Mouse (Mus musculus) olfactory bulb, adult 2 months (tissue): ENCODE measurements around the gene Per2. TPM values are rescaled to one million over a fixed set of nuclear protein-coding genes. Genes with fewer than 3 reads are reported as not detected.

ENCODE experiments used
- H3K27ac ChIP-seq: fragments of 200-500 bp; 2 replicates; pipeline ENCODE4 v1.5.1; 2012; ENCODE audit warnings: low read depth, low read length; ENCODE audit not compliant: insufficient read depth
- H3K4me1 ChIP-seq: fragments of 200-500 bp; 2 replicates; pipeline ENCODE4 v1.6.1; 2012; ENCODE audit warnings: low read length; ENCODE audit not compliant: control insufficient read depth, insufficient read depth
- H3K4me3 ChIP-seq: fragments of 200-500 bp; 2 replicates; pipeline ENCODE4 v1.5.1; 2012; ENCODE audit warnings: mild to moderate bottlenecking, low read depth, low read length, moderate library complexity; ENCODE audit not compliant: insufficient read depth
- CTCF ChIP-seq: fragments of 200-500 bp; IDR thresholded peaks from 2 replicates; pipeline ENCODE4 v1.5.1; 2012; ENCODE audit warnings: low read depth, mild to moderate bottlenecking, low read length, moderate library complexity; ENCODE audit not compliant: insufficient read depth
- POLR2A ChIP-seq: fragments of 200-500 bp; IDR thresholded peaks from 2 replicates; pipeline ENCODE4 v1.6.1; 2012; ENCODE audit warnings: mild to moderate bottlenecking, low read depth, low read length, moderate library complexity; ENCODE audit not compliant: insufficient read depth
- WGBS: fragments of 180-500 bp; shearing (Covaris S2); methylation state at CpG from one replicate; pipeline ENCODE4 v1.1.7; 2018; 5-methylcytosine and 5-hydroxymethylcytosine counted together
- polyA plus RNA-seq: library from polyadenylated mRNA; stranded (reverse); fragments of >200 nt; gene quantifications from 2 replicates; pipeline ENCODE4 v1.2.4, GENCODE M21; 2012; ENCODE audit warnings: low replicate concordance; ENCODE audit not compliant: missing spikeins, insufficient read depth, insufficient read length

Per2 gene
- polyA plus RNA-seq, 1 experiment: not detected

GRCm38 (mm10) chr1:91441855-91442254 is 17.3 kb downstream of the Per2 start:
- TF ChIP-seq CTCF: no peak
- no peak for TF ChIP-seq POLR2A
- Histone ChIP-seq H3K27ac (no peak overlapping the region), H3K4me3 (no peak overlapping the region), H3K4me1 (peaks cover 12% of the 10 kb centered on the region)
- WGBS: 93% methylated on average over 3 of the region's 3 CpGs

- TF ChIP-seq CTCF (no peak), POLR2A (no peak)
- WGBS: 94% methylated on average over 8 of the region's 8 CpGs
- Histone ChIP-seq H3K4me3 (no peak overlapping the region), H3K27ac (no peak overlapping the region), H3K4me1 (peaks cover 15% of the 10 kb centered on the region)
These were observed 19.3 kb downstream of the Per2 start for GRCm38 (mm10) chr1:91439776-91440175.

GRCm38 (mm10) chr1:91437573-91437972 is 21.6 kb downstream of the Per2 start:
- Histone ChIP-seq H3K4me1 (peaks cover 13% of the 10 kb centered on the region), H3K27ac (no peak overlapping the region), H3K4me3 (no peak overlapping the region)
- 87% methylated on average over 7 of the region's 7 CpGs for WGBS
- TF ChIP-seq POLR2A (no peak), CTCF (no peak)

- Histone ChIP-seq H3K27ac (peak overlapping the region; percentile 16; the same call in 1 of the 2 replicates), H3K4me1 (peaks cover 13% of the 10 kb centered on the region), H3K4me3 (no peak overlapping the region)
- TF ChIP-seq POLR2A: no peak
- no peak for TF ChIP-seq CTCF
- WGBS: 90% methylated on average over 3 of the region's 3 CpGs
These were observed 22.1 kb downstream of the Per2 start for GRCm38 (mm10) chr1:91437083-91437400.

- 56% methylated on average over 6 of the region's 6 CpGs for WGBS
- Histone ChIP-seq H3K27ac (peak overlapping the region; percentile 33), H3K4me1 (peaks cover 13% of the 10 kb centered on the region), H3K4me3 (no peak overlapping the region)
- TF ChIP-seq POLR2A: no peak
- no peak for TF ChIP-seq CTCF
These were observed 22.6 kb downstream of the Per2 start for GRCm38 (mm10) chr1:91436380-91437082.

GRCm38 (mm10) chr1:91435606-91436130 is 23.5 kb downstream of the Per2 start:
- H3K4me3 ChIP-seq: no peak overlapping the region
- peak overlapping the region; percentile 33; the same call in 1 of the 2 replicates for H3K27ac ChIP-seq
- H3K4me1 ChIP-seq: peaks cover 13% of the 10 kb centered on the region
- 69% methylated on average over 13 of the region's 13 CpGs for WGBS
- TF ChIP-seq CTCF (no peak), POLR2A (no peak)

GRCm38 (mm10) chr1:91434905-91435304 is 24.2 kb downstream of the Per2 start:
- no peak for TF ChIP-seq CTCF
- no peak for TF ChIP-seq POLR2A
- WGBS: 93% methylated on average over 8 of the region's 8 CpGs
- no peak overlapping the region for H3K4me3 ChIP-seq
- no peak overlapping the region for H3K27ac ChIP-seq
- peaks cover 13% of the 10 kb centered on the region for H3K4me1 ChIP-seq

GRCm38 (mm10) chr1:91430761-91431160 is 28.4 kb downstream of the Per2 start:
- peaks cover 6% of the 10 kb centered on the region; the same call in 1 of the 2 replicates for H3K4me1 ChIP-seq
- TF ChIP-seq CTCF (no peak), POLR2A (no peak)
- no peak overlapping the region for H3K4me3 ChIP-seq
- H3K27ac ChIP-seq: no peak overlapping the region
- WGBS: 87% methylated on average over 7 of the region's 7 CpGs

GRCm38 (mm10) chr1:91429212-91429611 is 29.9 kb downstream of the Per2 start:
- TF ChIP-seq CTCF (no peak), POLR2A (no peak)
- H3K4me1 ChIP-seq: no peaks in the 10 kb centered on the region
- WGBS: 94% methylated on average over 10 of the region's 10 CpGs
- no peak overlapping the region for H3K27ac ChIP-seq
- H3K4me3 ChIP-seq: no peak overlapping the region

GRCm38 (mm10) chr1:91428614-91429013 is 30.5 kb downstream of the Per2 start:
- 23% methylated on average over 4 of the region's 4 CpGs for WGBS
- Histone ChIP-seq H3K4me3 (no peak overlapping the region), H3K27ac (no peak overlapping the region), H3K4me1 (no peaks in the 10 kb centered on the region)
- TF ChIP-seq CTCF: 0 out of 2 replicates have a peak, but pooled peaks have one; percentile 26
- no peak for TF ChIP-seq POLR2A
